Mouse (Mus musculus): Measurements from ENCODE around the gene R3hcc1l.

- TF ChIP-seq CTCF (IDR thresholded peaks at IDR 0.05; ENCODE audit: low read depth, low read length) (no peak), POLR2A (IDR thresholded peaks at IDR 0.05; ENCODE audit: borderline replicate concordance, low read depth, low read length) (no peak)
Observed at GRCm38 (mm10) chr19:42509625-42510024, 8.9 kb upstream of the R3hcc1l start.
